Mouse (Mus musculus) T-cell, adult 2 months (primary cell): ENCODE measurements around the gene Fam171a1.
"Not testable (repeated sequence)": the region's sequence is repeated elsewhere in the genome, so short reads cannot be mapped to it uniquely, and the experiment has no call there.

Experiments
- DNase-seq: peaks from one replicate; pipeline ENCODE4 v3.0.0; 2022; ENCODE audit warnings: low spot score

Gene Fam171a1

DNA sequence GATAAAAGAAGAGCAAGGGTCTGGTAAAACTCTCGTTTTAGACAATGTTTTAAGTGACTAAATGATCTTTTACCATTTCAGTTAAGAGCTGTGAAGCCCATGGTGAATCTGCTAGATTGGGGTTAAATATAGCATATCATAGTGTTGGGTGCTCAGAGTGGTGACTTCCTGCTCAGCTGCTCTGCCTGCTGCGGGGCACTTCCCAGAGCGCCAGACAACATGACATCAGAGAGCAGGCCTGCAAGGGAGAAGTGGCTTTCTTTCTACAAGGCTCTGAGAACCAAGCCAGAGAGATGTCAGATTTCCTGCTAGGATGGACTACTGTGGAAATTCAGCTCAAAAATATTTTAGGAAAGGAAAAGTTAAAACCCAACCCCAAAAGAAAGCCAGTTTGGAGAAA lies 57.8 kb downstream of the Fam171a1 start:
- DNase-seq, result no peak

DNA sequence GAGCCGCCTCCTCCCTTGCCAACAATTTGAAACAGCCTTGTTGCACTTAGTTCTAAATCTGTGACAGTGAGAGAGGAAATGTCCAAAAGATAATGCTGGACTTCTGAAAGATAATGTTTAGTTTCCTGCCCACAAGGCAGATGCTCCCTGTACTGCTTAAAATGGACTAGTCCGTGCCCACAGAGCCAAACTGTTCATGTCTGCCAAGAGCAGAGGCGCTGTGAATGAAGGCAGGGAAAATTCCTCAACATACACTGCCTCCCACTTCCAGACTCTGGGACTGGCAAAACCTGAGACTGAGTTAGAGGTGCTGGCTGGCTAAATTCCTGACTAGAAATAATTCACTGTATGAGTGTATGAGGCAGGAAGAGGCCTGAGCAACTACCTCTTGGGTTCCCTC lies 58.6 kb downstream of the Fam171a1 start:
- DNase-seq, result no peak

DNA sequence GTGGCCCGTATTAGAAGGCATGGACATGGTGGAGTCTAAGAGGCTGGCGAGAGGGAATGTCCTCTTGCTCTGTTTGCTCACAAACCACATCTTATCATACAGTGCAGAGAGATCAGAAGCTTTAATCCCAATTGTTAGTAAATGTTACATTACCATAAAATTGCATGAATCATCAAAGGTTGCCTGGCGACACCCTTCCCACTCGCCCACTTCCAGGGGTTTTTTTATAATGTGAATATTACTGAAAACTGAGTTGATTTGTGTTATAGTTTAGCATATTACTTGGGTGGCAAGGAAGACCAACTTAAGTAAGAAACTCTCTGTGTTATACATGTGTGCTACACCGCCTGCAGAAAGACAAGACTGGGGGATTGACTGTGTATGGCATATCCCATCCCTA lies 60.9 kb downstream of the Fam171a1 start:
- no peak for DNase-seq

DNA sequence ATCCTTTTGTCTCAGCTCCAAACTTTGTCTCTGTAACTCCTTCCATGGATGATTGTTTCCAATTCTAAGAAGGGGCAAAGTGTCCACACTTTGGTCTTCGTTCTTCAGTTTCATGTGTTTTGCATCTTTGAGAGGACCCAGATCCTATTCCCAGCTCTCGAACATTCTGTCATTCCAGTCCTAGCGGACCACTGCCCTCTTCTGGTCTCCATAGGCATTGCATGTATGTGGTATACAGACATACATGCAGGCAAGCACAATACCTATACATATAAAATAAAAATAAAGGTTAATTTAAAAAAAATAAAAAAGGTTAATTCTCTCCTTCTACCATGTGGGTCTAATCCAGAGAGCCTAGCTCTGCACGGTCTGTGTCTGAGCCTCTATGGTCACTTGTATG lies 62.0 kb downstream of the Fam171a1 start:
- DNase-seq, result not testable (repeated sequence)

DNA sequence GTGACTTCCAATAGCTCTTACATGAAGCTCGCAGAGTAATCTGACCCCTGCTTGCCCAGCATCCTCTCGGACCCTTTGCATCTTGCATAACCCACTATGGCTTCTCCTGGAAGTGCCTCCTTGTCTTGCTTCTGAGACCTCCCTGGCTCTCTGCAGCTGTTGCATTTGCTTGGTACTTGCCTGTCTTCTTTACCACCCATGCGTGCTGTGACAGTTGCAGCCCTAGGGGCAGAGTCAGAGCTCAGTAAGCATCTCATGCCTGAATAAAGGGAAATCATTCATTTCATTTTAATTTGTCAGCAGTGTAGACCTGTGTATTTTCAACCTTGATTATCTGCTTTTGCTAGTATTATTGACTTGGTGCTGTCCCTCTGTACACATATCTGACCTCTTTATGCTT lies 62.7 kb downstream of the Fam171a1 start:
- no peak for DNase-seq

DNA sequence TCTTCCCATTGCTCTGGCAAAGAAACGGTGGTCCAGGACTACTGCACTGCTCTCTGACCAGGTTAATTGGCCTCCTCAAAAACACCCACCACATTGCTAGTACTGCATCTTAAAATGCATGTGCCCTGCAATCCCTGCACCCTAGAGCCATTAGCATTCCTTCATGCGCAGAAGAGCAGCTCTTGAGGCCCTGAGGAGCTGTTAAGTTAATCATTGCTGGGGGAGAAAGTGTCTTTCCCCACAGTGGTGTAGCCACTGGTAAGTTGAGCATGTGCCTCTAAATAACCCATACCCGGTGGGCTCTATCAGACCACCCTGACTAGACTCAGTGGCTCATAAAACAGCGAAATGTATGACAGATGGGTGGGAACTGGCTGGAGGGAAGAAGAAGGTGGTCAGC lies 66.5 kb downstream of the Fam171a1 start:
- no peak for DNase-seq

DNA sequence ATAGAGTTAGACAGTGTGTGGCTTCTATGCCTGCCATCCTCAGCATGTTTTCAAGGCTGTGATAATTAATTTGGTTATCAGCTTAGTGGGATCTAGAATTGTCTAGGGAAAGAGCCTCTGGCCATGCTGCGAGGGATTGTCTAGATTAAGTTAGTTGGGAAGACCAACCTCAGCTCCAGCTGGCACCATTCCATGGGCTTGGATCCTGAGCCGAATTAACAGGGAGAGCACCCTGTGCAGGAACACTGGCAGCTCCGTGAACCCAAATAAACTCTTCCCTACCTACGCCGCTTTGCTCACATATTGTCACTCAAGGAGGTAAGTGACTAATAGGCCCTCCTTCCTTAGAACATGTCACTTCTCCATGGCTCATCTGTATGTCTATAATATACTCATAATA lies 69.6 kb downstream of the Fam171a1 start:
- DNase-seq, result no peak

DNA sequence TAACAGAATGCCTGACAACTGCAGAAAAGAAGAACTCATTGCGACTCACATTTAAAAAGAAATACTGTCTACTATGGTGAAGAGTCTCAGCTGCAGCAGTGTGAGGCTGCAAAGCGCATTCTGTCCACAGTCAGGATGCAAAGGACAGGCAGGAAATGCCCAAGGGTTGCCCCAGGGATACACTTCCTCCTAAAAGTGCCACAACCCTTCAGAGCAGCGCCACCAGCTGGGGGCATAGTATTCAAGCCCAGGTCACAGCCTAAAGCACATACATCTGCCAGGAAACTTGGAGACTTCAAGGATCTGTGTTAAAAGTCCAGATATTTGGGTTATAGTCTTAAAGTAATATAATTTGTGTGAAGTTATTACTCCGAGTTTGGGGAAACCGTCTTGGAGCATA lies 71.3 kb downstream of the Fam171a1 start:
- DNase-seq, result no peak

DNA sequence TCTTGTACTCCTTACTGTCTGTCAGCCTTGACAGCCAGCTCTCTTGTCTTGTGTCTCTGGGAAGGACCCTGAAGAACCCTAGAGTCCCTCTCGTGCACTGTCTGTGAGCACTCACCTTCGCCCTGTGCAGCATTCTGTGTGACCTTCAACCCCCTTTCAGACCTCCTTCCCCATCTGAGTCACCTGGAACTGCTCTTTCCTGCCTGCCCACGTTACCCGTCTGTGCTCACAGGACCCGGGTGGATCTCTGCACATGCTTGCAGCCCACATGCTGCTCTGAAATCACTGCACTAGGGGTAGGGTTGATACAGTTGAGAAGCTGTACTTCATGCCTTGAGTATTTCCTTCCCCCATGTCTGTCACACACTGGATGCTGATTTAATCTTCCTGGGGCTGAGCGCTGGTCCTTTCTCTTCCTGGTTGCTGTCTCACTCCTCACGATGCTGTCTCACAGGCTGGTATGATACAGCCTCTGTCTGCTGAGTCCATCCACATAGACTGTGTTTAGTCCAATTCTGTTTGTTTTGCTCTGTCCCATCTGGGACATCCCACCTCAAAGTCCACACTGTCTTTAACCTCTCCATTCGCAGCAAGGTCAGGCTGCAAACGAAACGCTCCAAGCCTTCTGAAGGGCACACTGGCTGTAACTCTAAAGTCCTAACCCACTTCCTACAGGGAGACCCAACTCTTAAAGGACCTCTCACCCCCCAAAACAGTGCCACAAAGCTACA lies 74.9 kb downstream of the Fam171a1 start:
- no peak for DNase-seq

DNA sequence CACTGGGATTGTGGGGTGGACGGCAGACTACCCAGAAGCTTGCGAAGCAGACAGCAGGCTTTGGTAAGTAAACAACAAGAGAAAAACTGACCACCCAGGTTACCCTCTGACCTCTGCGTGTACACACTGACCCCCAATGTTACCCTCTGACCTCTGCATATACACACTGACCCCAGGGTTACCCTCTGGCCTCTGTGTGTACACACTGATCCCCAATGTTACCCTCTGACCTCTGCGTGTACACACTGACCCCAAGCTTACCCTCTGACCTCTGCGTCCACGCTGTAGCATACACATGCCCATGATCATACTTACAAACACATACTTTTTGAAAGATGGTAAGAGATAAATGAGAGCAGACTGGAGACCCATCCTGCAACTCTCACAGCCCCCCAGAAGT lies 77.1 kb downstream of the Fam171a1 start:
- no peak for DNase-seq

DNA sequence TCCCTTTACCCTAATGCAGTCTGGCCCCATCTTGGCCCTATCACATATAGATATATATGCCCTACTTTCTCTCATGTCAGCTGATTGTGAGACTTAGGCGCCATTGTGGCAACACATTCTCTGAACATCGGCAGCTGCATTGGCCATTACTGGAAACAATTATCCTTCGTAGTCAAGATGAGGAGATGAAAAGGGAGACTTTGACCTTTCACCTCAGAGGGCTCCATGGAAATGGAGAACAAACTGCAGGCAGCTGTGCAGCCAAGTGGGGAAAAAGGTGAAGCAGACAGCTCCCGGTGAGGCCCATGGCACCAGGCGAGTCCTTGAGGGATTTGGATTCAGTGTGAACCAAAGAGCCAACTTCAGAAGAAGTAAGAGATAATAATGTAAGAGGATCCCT lies 81.5 kb downstream of the Fam171a1 start:
- no peak for DNase-seq

DNA sequence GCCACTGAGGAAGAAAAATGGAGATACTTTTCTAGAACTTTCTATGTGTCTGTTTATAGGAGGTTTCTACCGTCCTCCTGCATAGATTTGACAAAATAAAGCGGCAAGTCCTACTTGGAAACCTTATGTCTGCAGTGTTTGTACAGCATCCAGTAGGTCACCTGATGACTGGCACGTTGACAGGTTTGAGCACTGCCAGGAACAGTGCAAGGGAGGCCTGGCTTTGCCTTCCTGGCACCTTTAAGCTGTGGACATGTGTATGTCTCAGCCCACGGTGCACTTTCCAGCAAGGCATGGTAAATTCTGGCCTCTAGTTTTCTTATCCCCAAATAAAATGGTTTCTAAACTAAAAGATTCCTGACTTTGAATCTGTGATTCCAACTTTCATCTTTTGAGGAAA lies 86.4 kb downstream of the Fam171a1 start:
- no peak for DNase-seq

DNA sequence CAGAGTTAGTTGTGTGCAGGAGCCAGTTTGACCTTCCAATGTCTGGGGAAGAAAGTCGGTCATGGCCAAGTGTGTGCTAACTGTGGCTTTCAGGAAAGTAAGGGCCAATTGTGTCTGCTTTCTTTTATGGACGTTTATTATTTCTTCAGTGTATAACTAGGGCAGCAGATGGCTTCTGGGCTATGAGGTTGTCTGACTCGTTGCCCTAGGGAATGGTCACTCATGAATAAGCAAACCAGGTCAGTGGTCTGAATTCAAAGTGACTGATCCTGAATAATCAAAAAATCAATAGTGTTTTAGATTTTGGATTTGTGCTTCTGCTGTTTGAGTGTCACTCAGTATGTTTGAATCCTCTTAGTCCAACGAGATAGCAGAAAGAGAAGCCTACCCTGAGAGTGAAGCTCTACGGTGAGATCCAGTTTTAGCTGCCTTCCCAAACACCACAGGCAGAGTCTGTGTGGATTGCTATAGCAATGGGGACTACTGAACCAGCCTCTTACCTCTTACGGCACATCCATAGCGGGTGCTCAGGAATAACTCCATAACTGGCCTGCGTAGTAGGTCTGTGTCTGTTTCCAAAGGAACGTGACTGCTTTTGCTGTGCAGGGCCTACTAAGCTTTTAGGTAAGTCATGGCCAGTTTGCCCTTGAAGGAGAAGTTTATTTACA lies 93.1 kb downstream of the Fam171a1 start:
- no peak for DNase-seq

DNA sequence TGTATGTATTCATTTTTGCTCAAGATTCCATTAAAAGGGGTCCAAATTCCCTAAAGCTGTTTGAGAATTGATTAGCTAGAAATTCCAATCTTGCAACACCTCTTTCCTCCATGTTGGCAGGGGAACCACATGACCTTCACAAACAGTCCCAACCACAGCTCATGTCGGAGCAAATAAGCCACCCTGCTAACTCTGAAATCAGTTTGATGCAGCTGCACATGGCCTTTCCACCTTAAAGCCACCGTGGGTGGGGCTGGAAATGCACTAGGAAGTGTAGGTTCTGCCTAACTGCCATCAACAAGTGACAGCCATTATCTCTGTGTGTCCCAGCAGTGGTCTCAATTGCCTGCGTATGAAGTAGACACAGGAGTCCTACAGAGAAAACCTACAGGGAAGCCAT lies 101.5 kb downstream of the Fam171a1 start:
- DNase-seq, result no peak

DNA sequence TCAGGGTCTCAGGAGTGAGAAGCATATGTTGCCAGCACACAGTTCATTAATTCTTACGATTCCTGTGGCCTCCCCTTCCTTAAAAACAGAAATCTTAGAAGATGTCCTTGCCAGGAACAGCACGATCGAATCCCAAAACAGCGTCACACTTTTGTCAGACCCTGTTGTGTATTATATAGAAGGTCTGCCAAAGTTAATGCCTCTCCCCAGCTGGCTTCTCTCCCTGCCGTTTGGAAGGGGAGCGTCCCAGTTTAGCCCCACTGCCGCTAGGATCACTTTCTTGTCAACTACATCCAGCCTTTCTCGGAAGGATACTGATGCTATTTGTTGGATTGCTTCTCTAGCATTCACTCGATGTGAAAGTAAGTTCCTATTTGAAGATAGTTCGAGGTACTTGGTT lies 102.6 kb downstream of the Fam171a1 start:
- no peak for DNase-seq

DNA sequence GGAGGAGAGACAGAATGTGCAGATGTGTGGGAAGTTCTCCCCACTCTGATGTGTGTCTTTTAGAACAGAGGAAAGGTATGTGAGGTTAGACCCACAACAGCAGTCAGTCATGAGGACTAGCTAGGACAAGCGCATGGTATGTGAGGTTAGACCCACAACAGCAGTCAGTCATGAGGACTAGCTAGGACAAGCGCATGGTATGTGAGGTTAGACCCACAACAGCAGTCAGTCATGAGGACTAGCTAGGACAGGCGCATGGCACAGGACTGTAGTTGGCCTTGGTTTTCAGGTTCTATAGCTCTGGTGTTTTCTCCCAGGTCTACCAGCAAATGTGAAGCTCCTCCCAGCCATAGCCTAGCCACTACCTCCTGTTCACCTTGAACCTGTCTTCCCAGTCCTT lies 103.6 kb downstream of the Fam171a1 start:
- not testable (repeated sequence) for DNase-seq

DNA sequence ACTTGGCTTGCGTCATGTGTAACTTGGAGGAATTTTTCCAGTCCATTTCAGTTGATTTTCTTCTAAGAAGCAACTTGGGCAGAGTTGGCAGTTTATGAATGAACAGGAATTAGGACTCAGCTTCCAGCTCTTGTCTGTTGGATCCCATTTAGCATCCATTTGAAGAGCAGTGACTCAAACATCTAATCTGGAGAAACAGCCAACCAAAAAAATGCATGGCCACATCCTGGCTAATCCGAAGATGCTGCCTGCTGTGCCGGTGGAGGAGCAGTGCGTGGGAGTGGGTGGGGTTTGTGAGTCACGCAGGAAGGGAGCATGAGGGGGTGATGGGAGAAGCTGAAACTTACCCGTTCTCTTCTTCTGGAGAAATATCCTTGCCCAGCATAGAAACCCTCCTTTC lies 104.2 kb downstream of the Fam171a1 start:
- no peak for DNase-seq

DNA sequence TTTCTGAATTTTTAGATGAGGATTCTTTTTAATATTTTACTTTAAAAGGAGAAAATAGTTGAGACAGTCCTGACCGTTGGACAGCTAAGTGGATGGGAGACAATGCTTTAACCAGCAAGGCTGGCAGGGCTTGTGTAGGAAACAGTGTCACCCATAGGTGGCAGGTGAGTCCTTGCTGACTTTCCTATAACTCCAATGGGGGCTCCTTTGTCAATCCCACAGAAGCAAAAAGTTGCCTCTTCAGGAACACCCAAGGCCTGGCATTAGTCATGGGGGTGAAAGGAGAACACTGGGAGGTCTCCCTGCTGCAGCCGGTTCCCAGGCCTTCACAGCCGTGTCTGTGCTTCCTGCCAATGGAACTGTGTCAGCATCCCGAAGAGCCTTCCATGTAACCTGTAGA lies 114.5 kb downstream of the Fam171a1 start:
- no peak for DNase-seq

DNA sequence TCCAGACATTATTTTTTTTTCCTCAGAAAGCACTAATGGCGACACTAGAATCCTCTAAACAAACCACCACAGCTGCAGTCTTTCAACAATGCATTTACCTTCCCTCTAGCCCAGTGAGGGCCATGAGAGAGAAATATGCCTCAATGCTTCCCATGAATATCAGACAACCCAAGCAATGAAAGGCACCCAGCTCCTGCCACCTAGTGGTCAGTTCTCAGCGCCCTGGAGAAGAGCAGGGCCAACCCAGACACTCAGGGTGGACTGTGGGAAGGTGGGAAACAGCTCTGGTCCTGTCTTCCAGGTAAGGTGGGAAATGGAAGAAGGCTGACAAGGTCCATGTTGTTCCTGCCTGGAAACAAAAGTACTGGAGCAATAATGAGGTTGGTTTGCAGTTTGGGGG lies 115.0 kb downstream of the Fam171a1 start:
- DNase-seq, result no peak

DNA sequence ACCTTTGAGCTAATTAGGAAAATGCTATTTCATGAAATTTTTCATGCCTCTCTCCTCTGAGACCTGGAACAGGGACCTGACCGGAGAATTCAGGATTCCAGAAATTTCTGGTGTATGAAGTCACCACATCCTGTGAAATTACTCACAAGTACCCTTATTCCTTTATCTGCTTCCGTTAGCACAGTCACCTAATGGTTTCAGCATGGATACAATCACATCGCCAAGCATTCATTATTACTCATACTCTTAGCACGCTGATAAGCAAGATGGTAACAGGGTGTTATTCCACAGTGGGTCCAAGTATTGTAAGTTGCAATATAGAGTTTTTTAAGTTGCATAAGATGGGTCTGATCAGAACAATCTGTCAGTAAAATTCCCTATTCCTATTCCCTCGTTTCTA lies 125.2 kb downstream of the Fam171a1 start:
- DNase-seq, result no peak

DNA sequence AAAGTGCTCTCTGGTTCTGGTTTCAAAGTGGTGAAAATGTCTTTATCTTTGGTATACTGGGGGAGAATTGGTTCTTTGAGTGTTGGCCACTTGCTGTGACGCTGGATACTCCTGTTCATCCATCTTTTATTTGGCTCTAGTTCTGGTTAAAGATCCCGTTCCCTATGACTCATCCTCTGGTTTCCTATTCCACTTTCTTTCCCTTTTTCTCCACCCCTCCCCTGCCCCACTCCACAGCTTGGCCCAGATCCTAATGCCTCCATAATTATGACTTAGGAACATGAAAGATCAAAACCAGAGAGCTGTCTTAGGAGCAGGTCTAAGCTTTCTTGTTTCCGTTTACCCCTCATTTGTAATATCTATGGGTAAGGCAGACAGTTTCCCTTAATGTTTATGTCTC lies 130.2 kb downstream of the Fam171a1 start:
- DNase-seq, result no peak

DNA sequence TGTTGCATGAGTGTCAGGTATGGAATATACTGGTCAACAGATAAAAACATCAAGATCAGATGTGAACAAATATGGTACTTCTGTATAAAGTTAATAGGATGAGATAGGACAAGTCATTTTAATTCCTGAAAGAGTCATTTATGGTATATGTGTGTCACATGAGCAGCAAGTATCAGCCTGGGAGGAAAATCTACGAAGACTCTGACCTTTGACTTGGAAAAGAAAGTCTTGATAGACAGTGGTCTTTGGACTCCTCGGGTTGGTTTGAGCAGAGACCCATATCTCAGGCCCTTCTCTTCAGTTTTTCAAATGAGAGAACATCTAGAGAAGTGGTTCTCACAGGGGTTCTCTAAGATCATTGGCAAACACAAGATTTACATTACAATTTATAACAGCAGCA lies 137.3 kb downstream of the Fam171a1 start:
- DNase-seq, result no peak

DNA sequence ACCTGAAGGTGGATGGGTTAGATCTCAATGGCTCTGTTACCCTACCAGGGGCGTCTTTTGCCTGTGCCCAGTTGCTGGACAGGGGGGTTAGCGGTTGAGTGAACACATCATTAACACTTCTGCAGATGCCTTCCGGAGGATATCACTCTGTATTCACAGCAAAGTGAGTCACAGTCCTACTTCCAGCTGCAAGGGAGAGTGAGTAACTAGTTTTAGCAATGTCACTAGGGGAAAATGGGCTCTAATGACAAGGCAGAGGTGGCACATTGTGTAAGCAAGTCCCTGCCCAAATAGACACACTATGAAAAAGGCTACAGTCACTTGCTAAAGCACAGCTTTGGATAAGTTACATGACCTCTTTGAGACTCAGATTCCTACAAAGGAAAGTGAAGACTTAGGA lies 152.4 kb downstream of the Fam171a1 start:
- no peak for DNase-seq

DNA sequence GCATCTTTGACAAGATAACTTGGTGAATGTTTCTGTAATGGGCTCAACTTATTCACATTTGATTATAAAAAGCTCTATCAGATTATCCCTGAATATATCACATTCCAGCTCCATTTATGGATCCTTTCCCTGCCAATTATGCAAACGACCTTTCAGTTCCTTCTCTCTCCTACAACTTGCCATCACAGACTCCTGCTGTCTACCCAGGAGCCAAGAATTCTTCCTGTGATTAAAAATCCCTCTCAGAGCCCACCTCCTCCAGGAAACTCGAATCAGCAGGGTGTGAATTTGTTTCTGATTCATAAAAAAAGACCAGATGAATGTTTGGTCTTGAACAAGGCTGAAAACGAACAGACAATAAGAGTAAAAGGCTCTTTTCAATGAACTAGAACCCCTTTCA lies 153.9 kb downstream of the Fam171a1 start:
- no peak for DNase-seq
